Comparison of ENCODE assay signal across 10 mouse cellular contexts in the genomic region with DNA sequence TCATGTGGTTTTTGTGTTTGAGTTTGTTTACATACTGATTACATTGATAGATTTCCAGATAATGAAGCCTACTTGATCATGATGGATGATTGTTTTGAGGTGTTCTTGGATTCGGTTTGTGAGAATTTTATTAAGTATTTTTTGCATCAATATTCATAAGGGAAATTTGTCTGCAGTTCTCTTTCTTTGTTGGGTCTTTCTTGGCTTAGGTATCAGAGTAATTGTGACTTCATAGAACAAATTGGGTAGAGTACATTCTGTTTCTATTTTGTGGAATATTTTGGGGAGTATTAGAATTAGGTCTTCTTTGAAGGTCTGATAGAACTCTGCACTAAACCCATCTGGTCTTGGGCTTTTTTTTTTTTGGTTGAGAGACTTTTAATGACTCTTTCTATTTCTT. TPM values are rescaled to one million over a fixed set of nuclear protein-coding genes. Genes with fewer than 3 reads are reported as not detected.
DNase-seq lines count a peak whose midpoint lies in the region; ATAC-seq and TF ChIP-seq lines count a peak whose summit lies in the region.
"Not testable (repeated sequence)": the region's sequence is repeated elsewhere in the genome, so short reads cannot be mapped to it uniquely, and the experiment has no call there.
"Had no signal": no experiment of that assay in that cellular context is flagged by ENCODE, and none has a peak within 500 bp of the region (broad histone marks: within the 10 kb centered on the region; RNA-seq: fewer than 3 reads in every experiment).

A gene (plus strand): TSS at position 301 of the 400 bp plus-strand sequence.

- not testable (repeated sequence) for H3K36me3 ChIP-seq in liver, embryonic 16.5 days (ENCODE audit: control insufficient read depth, insufficient read depth); lung, postnatal 0 days (ENCODE audit: insufficient read depth, low read length)

- not testable (repeated sequence) for DNase-seq in lung, postnatal 0 days (ENCODE audit: low spot score)

- H3K9ac ChIP-seq in liver, embryonic 16.5 days (ENCODE audit: low read depth, low read length); lung, postnatal 0 days (replicated peaks; ENCODE audit: low read depth): not testable (repeated sequence)

- not testable (repeated sequence) for H3K9me3 ChIP-seq in liver, embryonic 16.5 days (replicated peaks; ENCODE audit: control insufficient read depth, low read length); lung, postnatal 0 days (ENCODE audit: low read length)

- not testable (repeated sequence) for TF ChIP-seq EP300 in lung, postnatal 0 days (IDR thresholded peaks at IDR 0.05)

- not testable (repeated sequence) for H3K27me3 ChIP-seq in liver, embryonic 16.5 days (ENCODE audit: control insufficient read depth, insufficient read depth, low read depth, low read length); lung, postnatal 0 days (replicated peaks; ENCODE audit: insufficient read depth, low read length)

- not testable (repeated sequence) for TF ChIP-seq CTCF in bone marrow macrophage, adult 2 months (IDR thresholded peaks at IDR 0.05; ENCODE audit: low read depth, low read length); lung, postnatal 0 days (IDR thresholded peaks at IDR 0.05)

- H3K27ac ChIP-seq in bone marrow macrophage, adult 2 months (ENCODE audit: insufficient read depth, low read depth, low read length); liver, embryonic 16.5 days (ENCODE audit: low read length); lung, postnatal 0 days (ENCODE audit: low read length): not testable (repeated sequence)

- not testable (repeated sequence) for H3K4me1 ChIP-seq in bone marrow macrophage, adult 2 months (ENCODE audit: control insufficient read depth, insufficient read depth, low read length); liver, embryonic 16.5 days (ENCODE audit: control insufficient read depth, low read depth, low read length); lung, postnatal 0 days (ENCODE audit: insufficient read depth, low read depth, low read length)

- H3K4me2 ChIP-seq in liver, embryonic 16.5 days (ENCODE audit: low read depth, low read length); lung, postnatal 0 days (replicated peaks; ENCODE audit: low read depth, low read length): not testable (repeated sequence)

- WGBS in liver, embryonic 16.5 days (ENCODE audit: insufficient replicate concordance), result 40% methylated on average over 1 of the region's 1 CpGs
- 39% methylated on average over 1 of the region's 1 CpGs for WGBS in lung, postnatal 0 days

- H3K4me3 ChIP-seq in bone marrow macrophage, adult 2 months (ENCODE audit: insufficient read depth, low read length); liver, embryonic 16.5 days (ENCODE audit: low read depth, low read length); lung, postnatal 0 days (ENCODE audit: low read depth, low read length): not testable (repeated sequence)

- ATAC-seq in erythroid progenitor cell, adult 5-6 weeks (replicated peaks; ENCODE audit: low FRiP score, poor library complexity, severe bottlenecking); hematopoietic stem cell, adult 5-6 weeks (replicated peaks in 1 of 2; ENCODE audit: insufficient read depth in 1 of 2, low FRiP score in 2 of 2, low TSS enrichment in 1 of 2, low read depth in 1 of 2, poor library complexity in 2 of 2, severe bottlenecking in 2 of 2); liver, embryonic 16.5 days (ENCODE audit: low read depth); lung, postnatal 0 days; megakaryocyte, adult 5-6 weeks (ENCODE audit: poor library complexity, severe bottlenecking); monocyte, adult 5-6 weeks (replicated peaks; ENCODE audit: insufficient number of reproducible peaks, low FRiP score, low TSS enrichment, poor library complexity, severe bottlenecking): not testable (repeated sequence)

- TF ChIP-seq POLR2A in bone marrow macrophage, adult 2 months (IDR thresholded peaks at IDR 0.05; ENCODE audit: borderline replicate concordance, low read depth, low read length), result not testable (repeated sequence)

RNA-seq across cellular contexts. Expression of the gene that starts here (rescaled TPM):
- 591 and 603 TPM in 2 replicates for polyA plus RNA-seq in bone marrow macrophage, adult 2 months (2012; ENCODE audit: insufficient read depth, insufficient read length, missing spikeins)
- 38.2 and 49.0 TPM in 2 replicates for total RNA-seq in erythroid progenitor cell, adult 5-6 weeks (2015; ENCODE audit: low replicate concordance)
- total RNA-seq in erythroid progenitor cell, adult 5-6 weeks (2017; ENCODE audit: low replicate concordance), result 16.3 and 45.9 TPM in 2 replicates
- 10.4 and 27.1 TPM in 2 replicates for total RNA-seq in hematopoietic stem cell, adult 5-6 weeks (2017)
- 14.1 and 14.6 TPM in 2 replicates for polyA plus RNA-seq in liver, embryonic 16.5 days (2015; fragmentation: Nextera tagmentation; extraction: Ambion mirVana)
- 10.2 and 11.2 TPM in 2 replicates for polyA plus RNA-seq in lung, postnatal 0 days (2015; fragmentation: Nextera tagmentation; extraction: Ambion mirVana)
- total RNA-seq in megakaryocyte, adult 5-6 weeks (2015), result 336 and 371 TPM in 2 replicates
- 258 and 267 TPM in 2 replicates for total RNA-seq in megakaryocyte, adult 5-6 weeks (2017)
- 5.6 to 19.5 TPM (median 16.4 TPM) in 3 replicates for total RNA-seq in monocyte, adult 5-6 weeks (2017)
- total RNA-seq: ES-E14, MEL had no signal
- polyA plus RNA-seq: C2C12 had no signal

Comparison
In these comparisons a context has a peak if more than half of its experiments do, and no peak if none do; other contexts are left out.
1. RNA of the gene that starts here (polyA plus RNA-seq): 591 to 603 TPM in bone marrow macrophage, adult 2 months; 14.1 to 14.6 TPM in liver, embryonic 16.5 days and 10.2 to 11.2 TPM in lung, postnatal 0 days; every median in the first group is over 10 times any median in the second.